Mouse (Mus musculus) megakaryocyte, embryonic 14.5 days (primary cell): ENCODE data around the gene Echdc1. TPM values are rescaled to one million over a fixed set of nuclear protein-coding genes. Genes with fewer than 3 reads are reported as not detected.
"Not testable (repeated sequence)": the region's sequence is repeated elsewhere in the genome, so short reads cannot be mapped to it uniquely, and the experiment has no call there.

ENCODE experiments used
- H3K27me3 ChIP-seq: replicated peaks from 2 replicates; pipeline ENCODE3; 2012; ENCODE audit warnings: inconsistent platforms
- H3K36me3 ChIP-seq: replicated peaks from 2 replicates; pipeline ENCODE3; 2012; ENCODE audit warnings: low read length, inconsistent platforms, mixed read lengths
- H3K4me1 ChIP-seq: 2 replicates; pipeline ENCODE4 v1.6.1; 2012; ENCODE audit warnings: inconsistent platforms
- H3K4me3 ChIP-seq: replicated peaks from 2 replicates; pipeline ENCODE3; 2012; ENCODE audit warnings: moderate library complexity, mild to moderate bottlenecking, inconsistent platforms
- H3K9me3 ChIP-seq: 2 replicates; pipeline ENCODE4 v1.6.1; 2012; ENCODE audit warnings: inconsistent platforms
- FLI1 ChIP-seq: IDR thresholded peaks from 2 replicates; pipeline ENCODE4 v1.6.1; 2012; ENCODE audit warnings: low read length, inconsistent platforms, mixed read lengths
- GATA1 ChIP-seq: IDR thresholded peaks from 3 replicates; pipeline ENCODE4 v1.6.1; 2012; ENCODE audit warnings: mixed read lengths, low read length, inconsistent platforms, borderline replicate concordance
- polyA plus RNA-seq: library from polyadenylated mRNA; stranded (reverse); fragments of >175 nt; gene quantifications from 2 replicates; pipeline ENCODE4 v1.2.3, GENCODE M21; 2012; ENCODE audit warnings: low replicate concordance; ENCODE audit not compliant: insufficient read depth

The Echdc1 gene
- polyA plus RNA-seq, 1 experiment, result 1.5 TPM

DNA sequence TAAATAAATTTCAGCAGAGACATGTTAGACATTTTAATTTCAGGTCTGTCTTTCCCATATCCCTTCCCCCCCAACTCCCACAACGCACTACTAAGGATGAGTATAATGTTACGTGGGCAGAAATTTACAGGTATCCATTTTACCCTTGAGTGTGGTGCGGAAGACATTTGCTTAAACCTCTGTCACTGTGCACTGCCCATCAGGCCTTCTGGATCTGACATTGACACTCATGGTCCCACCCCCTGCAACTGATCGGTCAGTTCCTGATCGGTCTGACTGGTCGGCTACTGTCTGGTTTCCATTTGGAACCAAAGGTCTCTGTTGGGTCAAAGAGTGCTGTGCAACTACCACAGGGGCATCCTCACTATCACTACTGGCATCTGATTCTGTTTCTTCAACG, 33.7 kb downstream of the Echdc1 start:
- Histone ChIP-seq H3K36me3 (peaks cover 86% of the 10 kb centered on the region), H3K27me3 (no peaks in the 10 kb centered on the region), H3K4me3 (no peak overlapping the region), H3K9me3 (no peaks in the 10 kb centered on the region), H3K4me1 (peaks cover 11% of the 10 kb centered on the region)
- no peak for TF ChIP-seq GATA1
- TF ChIP-seq FLI1, result no peak

DNA sequence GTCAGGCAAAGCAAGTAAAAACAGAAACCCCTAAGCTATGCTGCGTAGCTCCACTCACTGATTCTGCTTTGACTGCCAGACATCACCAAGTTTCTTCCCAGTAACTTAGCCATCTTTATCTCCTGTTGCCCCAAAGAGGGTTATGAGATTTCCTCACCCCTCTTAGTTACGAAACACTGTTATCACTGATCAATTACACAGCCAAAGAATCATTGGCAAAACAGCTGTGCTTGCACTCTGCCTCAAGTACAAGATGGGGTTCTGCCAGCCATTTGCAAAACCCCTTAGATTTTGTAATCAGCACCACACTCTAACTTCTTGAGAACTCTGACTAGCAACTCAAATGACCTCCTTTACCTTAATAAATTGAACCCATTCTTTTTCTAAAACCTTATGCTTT, 38.5 kb downstream of the Echdc1 start:
- TF ChIP-seq GATA1 (no peak), FLI1 (no peak)
- H3K9me3 ChIP-seq, result no peaks in the 10 kb centered on the region
- H3K36me3 ChIP-seq, result peaks cover 72% of the 10 kb centered on the region
- H3K27me3 ChIP-seq, result no peaks in the 10 kb centered on the region
- H3K4me3 ChIP-seq, result no peak overlapping the region
- peaks cover 28% of the 10 kb centered on the region for H3K4me1 ChIP-seq

DNA sequence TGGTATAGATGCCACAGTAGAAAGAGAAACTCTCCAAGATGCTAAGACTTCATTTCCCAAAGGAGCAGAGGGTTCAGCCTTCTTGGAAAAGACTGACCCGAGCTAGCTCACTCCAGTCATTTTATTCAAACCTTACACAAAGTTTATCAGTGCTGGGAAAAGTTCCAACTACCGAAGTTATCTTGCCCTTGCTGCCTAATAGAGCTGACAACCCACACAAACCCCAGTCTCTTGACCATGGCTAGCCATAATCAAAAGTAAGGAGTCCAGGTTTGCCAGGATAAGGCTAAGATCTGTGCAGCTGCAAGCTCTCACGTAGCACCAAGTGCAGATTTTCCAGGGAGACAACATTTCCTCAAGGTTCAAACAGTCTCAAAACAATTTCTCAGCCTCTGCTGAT, 39.6 kb downstream of the Echdc1 start:
- Histone ChIP-seq H3K4me1 (peaks cover 40% of the 10 kb centered on the region), H3K9me3 (no peaks in the 10 kb centered on the region), H3K36me3 (peaks cover 67% of the 10 kb centered on the region), H3K4me3 (no peak overlapping the region), H3K27me3 (no peaks in the 10 kb centered on the region)
- TF ChIP-seq FLI1 (no peak), GATA1 (no peak)

DNA sequence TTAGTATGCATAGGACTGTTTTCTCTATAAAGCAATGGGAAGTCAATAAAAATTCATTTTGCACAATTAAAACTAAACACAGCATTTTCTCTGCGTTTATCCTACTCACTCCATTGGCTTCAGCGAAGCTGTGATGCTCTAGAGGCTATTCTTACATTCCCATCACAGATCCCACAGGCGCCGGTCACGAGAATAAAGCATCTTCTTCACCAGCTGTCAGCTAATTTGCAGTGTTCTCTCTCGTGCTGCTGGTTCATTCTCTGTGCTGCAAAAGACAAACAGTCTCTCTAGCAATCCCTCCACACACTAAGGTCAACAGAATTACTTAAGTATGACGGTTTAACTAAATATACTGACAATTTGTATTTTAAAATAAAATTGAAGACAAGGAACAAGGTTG, 41.2 kb downstream of the Echdc1 start:
- Histone ChIP-seq H3K4me1 (peaks cover 43% of the 10 kb centered on the region), H3K27me3 (no peaks in the 10 kb centered on the region), H3K36me3 (peaks cover 55% of the 10 kb centered on the region), H3K9me3 (no peaks in the 10 kb centered on the region), H3K4me3 (no peak overlapping the region)
- TF ChIP-seq FLI1 (no peak), GATA1 (no peak)

DNA sequence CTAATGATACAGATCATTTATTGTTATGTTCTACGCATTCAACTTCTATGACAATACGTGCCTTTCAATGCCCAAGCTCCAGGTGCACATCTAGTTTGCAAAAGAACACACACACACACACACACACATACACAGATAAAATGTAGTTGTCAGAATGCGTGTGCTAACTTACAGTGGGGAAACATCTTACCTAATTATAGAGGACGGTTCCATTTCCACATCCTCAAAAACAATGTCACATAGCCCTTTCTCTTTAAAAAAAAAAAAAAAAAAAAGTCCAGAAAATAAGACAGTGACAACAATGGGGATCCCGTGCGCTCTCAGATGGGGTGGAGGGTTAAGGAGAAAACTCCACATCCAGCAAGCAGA, 48.1 kb downstream of the Echdc1 start:
- Histone ChIP-seq H3K9me3 (no peaks in the 10 kb centered on the region), H3K36me3 (peaks cover 9% of the 10 kb centered on the region), H3K4me1 (peaks cover 32% of the 10 kb centered on the region), H3K27me3 (no peaks in the 10 kb centered on the region), H3K4me3 (peak overlapping the region; percentile 97)
- TF ChIP-seq FLI1, result no peak
- TF ChIP-seq GATA1, result no peak

DNA sequence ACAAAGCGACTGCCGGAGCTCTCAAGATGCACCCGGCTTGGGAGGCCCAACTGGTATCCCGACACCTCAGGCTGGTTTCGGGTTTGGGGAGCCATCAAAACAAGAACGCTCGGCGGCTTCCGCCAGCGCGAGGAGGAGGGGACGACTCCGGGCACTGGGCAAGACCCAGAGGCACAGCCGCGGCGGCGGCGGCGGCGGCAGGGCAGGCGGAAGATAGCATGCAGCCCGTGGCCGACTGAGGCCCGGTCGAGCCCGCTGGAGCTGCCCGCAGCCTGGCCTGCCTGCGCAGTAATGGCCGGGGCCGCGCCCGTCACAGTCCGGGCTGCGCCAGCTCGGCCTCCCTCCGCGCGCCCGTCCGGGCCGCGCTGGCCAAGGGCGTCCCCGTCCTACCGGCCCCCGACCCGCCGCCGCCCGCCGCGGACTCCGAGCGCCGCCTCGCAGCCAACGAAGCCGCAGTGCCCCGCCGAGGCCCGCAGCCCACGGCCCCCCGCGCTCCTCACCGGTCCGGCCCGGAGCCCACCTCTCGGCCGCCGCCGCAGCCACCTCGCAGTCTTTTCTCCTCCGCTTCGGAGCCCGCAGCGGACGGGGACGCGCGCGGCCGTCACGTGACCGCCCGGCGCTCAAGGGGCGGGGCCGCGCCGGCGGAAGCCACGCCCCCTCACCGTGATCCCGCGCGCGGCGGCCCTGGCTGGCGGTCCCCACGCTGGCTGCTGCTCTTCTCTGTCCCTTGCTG, 48.7 kb downstream of the Echdc1 start:
- Histone ChIP-seq H3K36me3 (peaks cover 7% of the 10 kb centered on the region), H3K9me3 (no peaks in the 10 kb centered on the region), H3K4me1 (peaks cover 27% of the 10 kb centered on the region), H3K4me3 (peak overlapping the region; percentile 97), H3K27me3 (no peaks in the 10 kb centered on the region)
- TF ChIP-seq FLI1 (no peak), GATA1 (no peak)

DNA sequence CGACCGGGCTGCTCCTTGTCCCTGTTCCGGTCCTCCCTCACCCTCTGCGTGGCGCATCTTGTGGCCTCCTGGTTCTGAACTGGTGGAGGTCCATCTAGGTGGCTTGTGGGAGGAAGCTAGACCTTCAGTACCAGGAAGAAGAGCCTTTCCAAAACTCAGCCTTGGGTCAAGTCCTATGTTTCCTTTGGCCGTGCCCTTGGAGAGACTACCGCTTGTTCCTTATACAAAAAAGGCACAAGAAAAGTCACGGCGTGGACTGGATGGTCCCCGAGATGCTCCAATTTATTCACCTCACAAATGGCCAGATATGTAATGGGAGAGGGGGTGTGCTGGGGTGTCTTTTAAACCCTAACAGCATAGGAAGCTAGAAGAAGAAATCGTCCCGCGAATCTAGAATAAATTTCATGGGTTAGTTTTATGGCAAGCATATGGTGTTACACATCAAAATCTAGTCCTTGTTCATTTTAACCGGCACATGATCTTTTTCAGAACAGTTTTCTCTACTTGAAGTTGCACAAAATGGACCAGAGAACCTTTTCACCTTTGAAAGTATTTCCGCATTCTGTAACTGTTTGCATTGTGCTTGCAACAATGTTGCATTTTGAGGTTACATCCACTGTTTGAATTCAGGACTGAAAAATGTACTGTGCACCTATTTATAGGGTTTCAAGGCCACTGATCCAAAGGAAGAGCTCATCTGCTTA, 49.4 kb downstream of the Echdc1 start, which contains the start of gene Rnf146:
Gene Rnf146, minus strand, starts transcription at position 246 of the 704 bp plus-strand sequence.
- peak within 1 kb of the TSS; percentile 97 for H3K4me3 ChIP-seq
- H3K27me3 ChIP-seq, result no peaks in the 10 kb centered on the region
- H3K36me3 ChIP-seq, result peaks cover 2% of the 10 kb centered on the region
- no peak for TF ChIP-seq FLI1
- no peaks in the 10 kb centered on the region for H3K9me3 ChIP-seq
- H3K4me1 ChIP-seq, result peaks cover 20% of the 10 kb centered on the region

DNA sequence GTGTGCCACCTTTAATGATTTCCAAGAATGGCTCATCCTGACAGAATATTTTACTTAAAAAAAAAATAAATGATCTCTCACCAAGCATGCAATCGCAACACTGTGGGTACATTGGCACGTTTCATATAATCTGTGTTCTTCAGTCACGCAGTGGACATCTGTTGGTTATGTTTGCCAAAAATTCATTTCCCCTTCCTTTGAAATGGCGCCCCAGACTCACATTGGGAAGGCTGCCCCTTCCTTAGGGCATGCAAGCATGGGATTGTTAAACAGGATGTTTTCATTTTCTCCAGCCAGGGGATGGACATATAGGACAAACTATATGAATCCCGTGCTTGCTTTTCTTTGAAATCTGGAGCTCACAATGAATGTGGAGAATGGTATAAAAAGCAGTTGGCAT, 61.1 kb downstream of the Echdc1 start:
- TF ChIP-seq FLI1, result no peak
- no peak for TF ChIP-seq GATA1
- no peak overlapping the region for H3K4me3 ChIP-seq
- H3K4me1 ChIP-seq, result no peaks in the 10 kb centered on the region
- H3K27me3 ChIP-seq, result no peaks in the 10 kb centered on the region
- H3K36me3 ChIP-seq, result no peaks in the 10 kb centered on the region
- no peaks in the 10 kb centered on the region for H3K9me3 ChIP-seq

DNA sequence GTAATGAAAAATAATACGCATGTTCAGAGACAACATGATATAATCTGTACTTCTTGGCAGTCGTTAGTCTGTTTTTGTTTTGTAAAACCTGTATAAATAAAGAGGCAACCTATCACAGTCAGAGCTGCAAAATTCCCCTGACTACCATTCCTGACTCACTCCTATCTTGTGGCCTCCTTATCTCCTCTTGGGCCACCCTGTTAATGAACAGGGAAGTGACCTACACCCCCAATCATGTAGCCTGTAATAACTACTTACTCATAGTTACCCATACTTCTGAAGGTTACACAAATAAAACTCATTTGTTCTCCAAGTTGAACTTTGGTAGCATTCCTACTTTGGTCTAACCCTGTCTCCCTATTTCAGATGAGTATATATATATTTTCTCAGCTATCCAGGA, 68.6 kb downstream of the Echdc1 start:
- TF ChIP-seq GATA1 (no peak), FLI1 (no peak)
- Histone ChIP-seq H3K9me3 (peaks cover 5% of the 10 kb centered on the region; the same call in 1 of the 2 replicates), H3K27me3 (no peaks in the 10 kb centered on the region), H3K4me1 (no peaks in the 10 kb centered on the region), H3K4me3 (no peak overlapping the region), H3K36me3 (no peaks in the 10 kb centered on the region)

DNA sequence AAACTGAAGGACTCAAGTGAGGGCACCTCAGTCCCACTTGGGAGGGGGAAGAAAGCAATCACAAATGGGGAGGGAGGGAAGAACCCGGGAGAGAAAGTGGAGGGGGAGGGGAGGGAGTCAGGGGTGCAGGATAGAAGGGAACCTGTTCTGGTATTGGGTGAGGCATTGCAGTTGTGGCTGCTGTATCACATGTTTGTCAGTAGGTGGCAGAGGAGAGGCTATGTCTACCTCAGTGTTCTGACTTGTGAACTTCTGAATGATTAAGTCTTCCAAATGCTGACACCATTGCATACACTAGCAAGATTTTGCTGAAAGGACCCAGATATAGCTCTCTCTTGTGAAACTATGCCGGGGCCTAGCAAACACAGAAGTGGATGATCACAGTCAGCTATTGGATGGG, 81.9 kb downstream of the Echdc1 start:
- not testable (repeated sequence) for H3K9me3 ChIP-seq, H3K4me3 ChIP-seq, H3K4me1 ChIP-seq, H3K36me3 ChIP-seq, H3K27me3 ChIP-seq

Other genes starting within 250 kb of the Echdc1 start
- 1.3 TPM in 1 of 2 replicates, not detected in the other for gene Soga3, start 169.3 kb upstream of the Echdc1 start, polyA plus RNA-seq
- not detected in 2 replicates for gene Gm49353, start 114.2 kb upstream of the Echdc1 start, polyA plus RNA-seq
- not detected in 2 replicates for gene 9330159F19Rik, start 101.6 kb upstream of the Echdc1 start, polyA plus RNA-seq
- gene Rnf146, start 49.3 kb downstream of the Echdc1 start, polyA plus RNA-seq, result 3.4 TPM in 1 of 2 replicates, not detected in the other
- not detected in 2 replicates for gene Rspo3, start 222.7 kb downstream of the Echdc1 start, polyA plus RNA-seq